Mouse (Mus musculus): ENCODE results near the gene Homer2.

Homer2 gene

GRCm38 (mm10) chr7:81560101-81561049 lies 147.0 kb downstream of the Homer2 start:
- no peak for DNase-seq (ENCODE audit: low read depth)

GRCm38 (mm10) chr7:81559231-81559980 lies 147.9 kb downstream of the Homer2 start:
- no peak for DNase-seq (ENCODE audit: low read depth)

- DNase-seq (ENCODE audit: low read depth) = no peak
Measured at GRCm38 (mm10) chr7:81557985-81558360, 149.4 kb downstream of the Homer2 start.

- no peak for DNase-seq (ENCODE audit: low read depth)
Measured at GRCm38 (mm10) chr7:81557252-81557984, 149.9 kb downstream of the Homer2 start.

GRCm38 (mm10) chr7:81556839-81557238 lies 150.5 kb downstream of the Homer2 start:
- DNase-seq (ENCODE audit: low read depth) = no peak

- DNase-seq (ENCODE audit: low read depth) = peak; percentile 58
Measured at GRCm38 (mm10) chr7:81554369-81554768, 153.0 kb downstream of the Homer2 start.

- DNase-seq (ENCODE audit: low read depth) = no peak
Measured at GRCm38 (mm10) chr7:81553589-81553988, 153.7 kb downstream of the Homer2 start.
